Comparison of ENCODE assay signal across 9 mouse cellular contexts in the genomic region with DNA sequence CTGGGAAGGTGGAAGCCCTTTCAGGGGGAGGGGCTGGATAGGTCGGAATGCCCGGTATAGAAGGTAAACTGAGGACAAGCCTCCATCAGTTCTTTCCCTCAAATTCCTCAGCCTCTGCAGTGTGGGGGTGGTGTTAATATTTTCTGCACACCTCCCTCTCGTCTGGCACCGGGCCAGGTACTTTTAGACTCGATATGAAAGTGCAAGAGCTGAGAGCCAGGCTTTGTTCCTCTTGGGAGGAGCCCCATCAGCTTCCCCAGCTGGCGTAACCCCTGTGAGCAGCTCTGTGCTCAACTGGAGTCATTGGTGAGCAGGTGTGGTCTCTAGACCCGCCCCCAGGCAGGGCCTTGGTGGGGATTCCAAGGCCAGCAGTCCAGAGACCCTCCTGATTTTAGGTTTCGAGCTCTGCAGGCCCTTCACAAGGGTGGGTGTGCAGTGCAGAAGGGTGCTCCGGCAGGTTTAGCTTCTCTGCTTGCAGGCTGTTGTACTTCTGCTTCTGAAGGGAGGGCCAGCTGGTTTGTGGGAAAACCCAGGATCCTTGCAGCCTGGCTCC. TPM values are rescaled to one million over a fixed set of nuclear protein-coding genes. Genes with fewer than 3 reads are reported as not detected.
DNase-seq lines count a peak whose midpoint lies in the region; ATAC-seq and TF ChIP-seq lines count a peak whose summit lies in the region.
"Had no signal": no experiment of that assay in that cellular context is flagged by ENCODE, and none has a peak within 500 bp of the region (broad histone marks: within the 10 kb centered on the region; RNA-seq: fewer than 3 reads in every experiment).

No protein-coding gene starts in this region.

- 19% methylated on average over 9 of the region's 9 CpGs for WGBS in kidney, embryonic 14.5 days
- WGBS in heart, postnatal 0 days: 20% methylated on average over 9 of the region's 9 CpGs
- WGBS in small intestine, adult 2 months: 8% methylated on average over 9 of the region's 9 CpGs

- TF ChIP-seq EP300 in heart, postnatal 0 days (IDR thresholded peaks at IDR 0.05; ENCODE audit: low read depth): no peak

- H3K4me2 ChIP-seq in kidney, embryonic 14.5 days (replicated peaks; ENCODE audit: low read depth, low read length): peak overlapping the region; percentile 38
- H3K4me2 ChIP-seq in heart, postnatal 0 days (ENCODE audit: low read depth, low read length): peak overlapping the region; percentile 49

- H3K27me3 ChIP-seq in kidney, embryonic 14.5 days (ENCODE audit: control insufficient read depth, insufficient read depth, low read length): no peaks in the 10 kb centered on the region
- H3K27me3 ChIP-seq in heart, postnatal 0 days (ENCODE audit: control insufficient read depth, insufficient read depth, low read length): 0 out of 2 replicates have a peak, but pooled peaks cover 9% of the 10 kb centered on the region
- H3K27me3 ChIP-seq in small intestine, adult 2 months (ENCODE audit: control insufficient read depth, insufficient read depth, low read length): no peaks in the 10 kb centered on the region

- peaks cover 14% of the 10 kb centered on the region; the same call in 1 of the 2 replicates for H3K4me1 ChIP-seq in kidney, embryonic 14.5 days (ENCODE audit: control insufficient read depth, insufficient read depth, low read length)
- peaks cover 14% of the 10 kb centered on the region for H3K4me1 ChIP-seq in cortical plate, adult 2 months (ENCODE audit: control insufficient read depth, insufficient read depth, low read length)
- 0 out of 2 replicates have a peak, but pooled peaks cover 7% of the 10 kb centered on the region for H3K4me1 ChIP-seq in heart, postnatal 0 days (ENCODE audit: control insufficient read depth, insufficient read depth)
- H3K4me1 ChIP-seq in small intestine, adult 2 months (ENCODE audit: control insufficient read depth, insufficient read depth, insufficient read length, low read length): peaks cover 13% of the 10 kb centered on the region

- no peaks in the 10 kb centered on the region; the same call in 1 of the 2 replicates for H3K36me3 ChIP-seq in kidney, embryonic 14.5 days (ENCODE audit: control insufficient read depth, insufficient read depth, low read length)
- no peaks in the 10 kb centered on the region for H3K36me3 ChIP-seq in heart, postnatal 0 days (replicated peaks; ENCODE audit: control insufficient read depth, insufficient read depth, low read length)
- no peaks in the 10 kb centered on the region for H3K36me3 ChIP-seq in small intestine, adult 2 months (ENCODE audit: control insufficient read depth, insufficient read depth, low read length)

- intact Hi-C loops in gastrocnemius, postnatal 14 days (cut with DNase I; ENCODE audit: low total_unique reads): no loop called here

- H3K27ac ChIP-seq in kidney, embryonic 14.5 days (ENCODE audit: low read depth, low read length): no peak overlapping the region
- no peak overlapping the region for H3K27ac ChIP-seq in cortical plate, adult 2 months (ENCODE audit: insufficient read depth, low read length)
- H3K27ac ChIP-seq in heart, postnatal 0 days (ENCODE audit: low read depth): no peak overlapping the region
- H3K27ac ChIP-seq in small intestine, adult 2 months (ENCODE audit: insufficient read depth, low read depth, low read length): peak overlapping the region; percentile 81

- no peak for TF ChIP-seq CTCF in cortical plate, adult 2 months (IDR thresholded peaks at IDR 0.05; ENCODE audit: extremely low read depth, insufficient read depth, low read length)
- TF ChIP-seq CTCF in heart, postnatal 0 days (IDR thresholded peaks at IDR 0.05; ENCODE audit: low read depth): no peak
- no peak for TF ChIP-seq CTCF in small intestine, adult 2 months (IDR thresholded peaks at IDR 0.05; ENCODE audit: extremely low read depth, insufficient read length, insufficient replicate concordance, low read depth, low read length)

- no peak for DNase-seq in kidney, adult 18-20 months
- DNase-seq in heart, postnatal 0 days (ENCODE audit: low spot score): no peak
- DNase-seq in layer of hippocampus, postnatal 14 days (ENCODE audit: low spot score in 2 of 2): peak; percentile 63 to 77
- DNase-seq in lung, postnatal 14 days: peak; percentile 57
- no peak for DNase-seq in gastrocnemius, postnatal 14 days

- no peak for TF ChIP-seq POLR2A in cortical plate, adult 2 months (IDR thresholded peaks at IDR 0.05; ENCODE audit: extremely low read depth, insufficient read depth, low read length)
- TF ChIP-seq POLR2A in small intestine, adult 2 months (IDR thresholded peaks at IDR 0.05; ENCODE audit: low read depth, low read length): no peak

- no peak overlapping the region for H3K4me3 ChIP-seq in kidney, embryonic 14.5 days (ENCODE audit: low read length)
- H3K4me3 ChIP-seq in cortical plate, adult 2 months (ENCODE audit: insufficient read depth, low read length): peak overlapping the region; percentile 22
- H3K4me3 ChIP-seq in heart, postnatal 0 days (ENCODE audit: low read depth, low read length): peak overlapping the region; percentile 14; the same call in 1 of the 2 replicates
- H3K4me3 ChIP-seq in small intestine, adult 2 months (ENCODE audit: low read depth, low read length): peak overlapping the region; percentile 46

- H3K9me3 ChIP-seq in kidney, embryonic 14.5 days (ENCODE audit: control insufficient read depth, low read length): no peaks in the 10 kb centered on the region
- H3K9me3 ChIP-seq in heart, postnatal 0 days (replicated peaks; ENCODE audit: control insufficient read depth, low read length): no peaks in the 10 kb centered on the region

- ATAC-seq in kidney, embryonic 14.5 days (ENCODE audit: low FRiP score, low TSS enrichment): no peak
- no peak for ATAC-seq in heart, postnatal 0 days (ENCODE audit: insufficient read depth, low read depth)

- H3K9ac ChIP-seq in kidney, embryonic 14.5 days (ENCODE audit: low read depth, low read length): peak overlapping the region; percentile 47
- H3K9ac ChIP-seq in heart, postnatal 0 days (replicated peaks; ENCODE audit: low read depth, low read length): no peak overlapping the region; the same call in 1 of the 2 replicates

RNA-seq across cellular contexts. Expression of gene Scn2b, which starts 4.7 kb away (rescaled TPM):
- 4.6 and 5.3 TPM in 2 replicates for polyA plus RNA-seq in kidney, embryonic 14.5 days (2014; fragmentation: Nextera tagmentation; extraction: Ambion mirVana)
- polyA plus RNA-seq in cortical plate, adult 2 months (2012; rRNA removed): 123 TPM in 2 replicates
- total RNA-seq in heart, postnatal 0 days (2014; rRNA removed; ENCODE audit: low replicate concordance): 0.04 and 0.53 TPM in 2 replicates
- 0.31 and 0.51 TPM in 2 replicates for polyA plus RNA-seq in heart, postnatal 0 days (2015; fragmentation: Nextera tagmentation; extraction: Ambion mirVana)
- 100 to 1,000 TPM; 162 to 166 TPM for total RNA-seq in layer of hippocampus, postnatal 14 days (2021)
- 0.27 and 0.98 TPM in 2 replicates for polyA plus RNA-seq in small intestine, adult 2 months (2012; rRNA removed)
- total RNA-seq in gastrocnemius, postnatal 14 days (2021): 1 to 10 TPM; 1.9 to 2.6 TPM

RNA-seq across cellular contexts. Expression of gene Scn4b, which starts 15.9 kb away (rescaled TPM):
- polyA plus RNA-seq in kidney, embryonic 14.5 days (2014; fragmentation: Nextera tagmentation; extraction: Ambion mirVana): 0.11 and 0.16 TPM in 2 replicates
- 31.9 and 87.5 TPM in 2 replicates for polyA plus RNA-seq in cortical plate, adult 2 months (2012; rRNA removed)
- total RNA-seq in heart, postnatal 0 days (2014; rRNA removed; ENCODE audit: low replicate concordance): 0.27 and 0.57 TPM in 2 replicates
- polyA plus RNA-seq in heart, postnatal 0 days (2015; fragmentation: Nextera tagmentation; extraction: Ambion mirVana): 0.10 and 0.11 TPM in 2 replicates
- total RNA-seq in layer of hippocampus, postnatal 14 days (2021): 1 to 10 TPM; 6.0 to 8.2 TPM
- polyA plus RNA-seq in small intestine, adult 2 months (2012; rRNA removed): 0.06 and 0.09 TPM in 2 replicates
- 100 to 1,000 TPM in 1 of 2 experiments, 10 to 100 TPM in 1; 99.1 to 115 TPM for total RNA-seq in gastrocnemius, postnatal 14 days (2021)

RNA-seq across cellular contexts. Expression of gene Jaml, which starts 43.3 kb away (rescaled TPM):
- polyA plus RNA-seq in kidney, embryonic 14.5 days (2014; fragmentation: Nextera tagmentation; extraction: Ambion mirVana): 0.46 TPM in 1 of 2 replicates, not detected in the other
- 0.36 and 0.52 TPM in 2 replicates for polyA plus RNA-seq in cortical plate, adult 2 months (2012; rRNA removed)
- total RNA-seq in heart, postnatal 0 days (2014; rRNA removed; ENCODE audit: low replicate concordance): not detected in 2 replicates
- 0.08 and 0.40 TPM in 2 replicates for polyA plus RNA-seq in heart, postnatal 0 days (2015; fragmentation: Nextera tagmentation; extraction: Ambion mirVana)
- total RNA-seq in layer of hippocampus, postnatal 14 days (2021): under 1 TPM; 0.24 to 0.39 TPM
- 2.5 and 3.9 TPM in 2 replicates for polyA plus RNA-seq in small intestine, adult 2 months (2012; rRNA removed)
- under 1 TPM; 0.37 to 0.69 TPM for total RNA-seq in gastrocnemius, postnatal 14 days (2021)

RNA-seq across cellular contexts. Expression of gene BC049352, which starts 59.5 kb away (rescaled TPM):
- not detected in 2 replicates for polyA plus RNA-seq in kidney, embryonic 14.5 days (2014; fragmentation: Nextera tagmentation; extraction: Ambion mirVana)
- polyA plus RNA-seq in cortical plate, adult 2 months (2012; rRNA removed): 1.5 and 1.8 TPM in 2 replicates
- total RNA-seq in heart, postnatal 0 days (2014; rRNA removed; ENCODE audit: low replicate concordance): not detected in 2 replicates
- not detected in 2 replicates for polyA plus RNA-seq in heart, postnatal 0 days (2015; fragmentation: Nextera tagmentation; extraction: Ambion mirVana)
- under 1 TPM in 1 of 2 experiments, not detected in 1; 0.21 TPM for total RNA-seq in layer of hippocampus, postnatal 14 days (2021)
- polyA plus RNA-seq in small intestine, adult 2 months (2012; rRNA removed): 0.10 TPM in 1 of 2 replicates, not detected in the other
- under 1 TPM in 1 of 2 experiments, not detected in 1; 0.12 TPM for total RNA-seq in gastrocnemius, postnatal 14 days (2021)
- polyA plus RNA-seq: neural tube, embryonic 11.5 days had no signal

Comparison
In these comparisons a context has a peak if more than half of its experiments do, and no peak if none do; other contexts are left out.
1. DNase-seq: peak in layer of hippocampus, postnatal 14 days (2 of 2) and lung, postnatal 14 days (single experiment); none in kidney, adult 18-20 months (single experiment), heart, postnatal 0 days (single experiment) and gastrocnemius, postnatal 14 days (single experiment).
2. RNA of gene Scn2b, which starts 4.7 kb away (polyA plus RNA-seq): 123 TPM in cortical plate, adult 2 months; 4.6 to 5.3 TPM in kidney, embryonic 14.5 days, 0.27 to 0.98 TPM in small intestine, adult 2 months and 0.31 to 0.51 TPM in heart, postnatal 0 days; every median in the first group is over 10 times any median in the second.
3. RNA of gene Scn4b, which starts 15.9 kb away (polyA plus RNA-seq): 31.9 to 87.5 TPM in cortical plate, adult 2 months; 0.11 to 0.16 TPM in kidney, embryonic 14.5 days, 0.10 to 0.11 TPM in heart, postnatal 0 days and 0.06 to 0.09 TPM in small intestine, adult 2 months; every median in the first group is over 10 times any median in the second.